In genomic region chrX:69579903-69580459, GRCm38 (mm10) we compare ENCODE assay signal across 23 mouse cellular contexts.
DNase-seq lines count a peak whose midpoint lies in the region; ATAC-seq and TF ChIP-seq lines count a peak whose summit lies in the region.
"Had no signal": no experiment of that assay in that cellular context is flagged by ENCODE, and none has a peak within 500 bp of the region (broad histone marks: within the 10 kb centered on the region; RNA-seq: fewer than 3 reads in every experiment).

No protein-coding gene starts in this region.

- 47% methylated on average over 2 of the region's 2 CpGs for WGBS in forebrain, embryonic 13.5 days
- WGBS in forebrain, embryonic 11.5 days: 77% methylated on average over 2 of the region's 2 CpGs
- WGBS in forebrain, embryonic 16.5 days: 34% methylated on average over 2 of the region's 2 CpGs
- 88% methylated on average over 2 of the region's 2 CpGs for WGBS in forebrain, embryonic 10.5 days
- WGBS in midbrain, postnatal 0 days: 74% methylated on average over 2 of the region's 2 CpGs
- 77% methylated on average over 2 of the region's 2 CpGs for WGBS in midbrain, embryonic 15.5 days

- TF ChIP-seq CTCF in midbrain, postnatal 0 days (IDR thresholded peaks at IDR 0.05): no peak

- no peak overlapping the region for H3K27ac ChIP-seq in forebrain, embryonic 13.5 days
- H3K27ac ChIP-seq in forebrain, embryonic 11.5 days (ENCODE audit: low read depth, low read length): no peak overlapping the region
- H3K27ac ChIP-seq in forebrain, embryonic 16.5 days (ENCODE audit: low read length): no peak overlapping the region
- no peak overlapping the region for H3K27ac ChIP-seq in forebrain, embryonic 10.5 days
- no peak overlapping the region for H3K27ac ChIP-seq in midbrain, postnatal 0 days (ENCODE audit: low read depth, low read length)
- H3K27ac ChIP-seq in midbrain, embryonic 15.5 days: no peak overlapping the region
- H3K27ac ChIP-seq: heart, adult 2 months; heart, embryonic 10.5 days; heart, embryonic 13.5 days; hindbrain, embryonic 15.5 days; intestine, embryonic 15.5 days had no signal

- H3K9ac ChIP-seq in forebrain, embryonic 13.5 days: no peak overlapping the region
- no peak overlapping the region for H3K9ac ChIP-seq in forebrain, embryonic 11.5 days (ENCODE audit: low read length)
- no peak overlapping the region for H3K9ac ChIP-seq in forebrain, embryonic 16.5 days (replicated peaks; ENCODE audit: low read depth, low read length)
- no peak overlapping the region for H3K9ac ChIP-seq in midbrain, postnatal 0 days (replicated peaks; ENCODE audit: low read length, poor library complexity, severe bottlenecking)
- H3K9ac ChIP-seq in midbrain, embryonic 15.5 days: no peak overlapping the region
- H3K9ac ChIP-seq: heart, embryonic 13.5 days; hindbrain, embryonic 15.5 days; intestine, embryonic 15.5 days had no signal

- no peak for DNase-seq in forebrain, embryonic 11.5 days (ENCODE audit: low spot score)
- DNase-seq in forebrain, embryonic 10.5 days (ENCODE audit: extremely low spot score, low spot score): no peak
- DNase-seq in midbrain, postnatal 0 days (ENCODE audit: low spot score): peak; percentile 1
- no peak for DNase-seq in lung, postnatal 4 days
- no peak for DNase-seq in adipocyte (ENCODE audit: low spot score)
- DNase-seq: adrenal gland, adult 2 months; adrenal gland, postnatal 14 days; cerebellum, adult 11-12 months; cerebellum, adult 8-10 months; cerebellum, postnatal 10 days; gastrocnemius, postnatal 36 days; heart, adult 2 months; heart, postnatal 14 days; heart, postnatal 4 days; kidney, adult 11 months had no signal

- peak; percentile 78 for ATAC-seq in forebrain, embryonic 13.5 days
- no peak for ATAC-seq in forebrain, embryonic 11.5 days (replicated peaks; ENCODE audit: low FRiP score)
- ATAC-seq in forebrain, embryonic 16.5 days: peak; percentile 73
- no peak for ATAC-seq in midbrain, postnatal 0 days (ENCODE audit: low FRiP score)
- ATAC-seq in midbrain, embryonic 15.5 days (replicated peaks): no peak
- ATAC-seq: intestine, embryonic 15.5 days; Patski had no signal

- no peaks in the 10 kb centered on the region for H3K27me3 ChIP-seq in forebrain, embryonic 13.5 days
- no peaks in the 10 kb centered on the region for H3K27me3 ChIP-seq in forebrain, embryonic 11.5 days (ENCODE audit: control insufficient read depth, insufficient read depth, low read length)
- H3K27me3 ChIP-seq in forebrain, embryonic 16.5 days (replicated peaks; ENCODE audit: control insufficient read depth, insufficient read depth, low read length): no peaks in the 10 kb centered on the region
- H3K27me3 ChIP-seq in forebrain, embryonic 10.5 days (ENCODE audit: poor library complexity, severe bottlenecking): no peaks in the 10 kb centered on the region
- H3K27me3 ChIP-seq in midbrain, postnatal 0 days (ENCODE audit: insufficient read depth, low read length): no peaks in the 10 kb centered on the region
- H3K27me3 ChIP-seq in midbrain, embryonic 15.5 days (replicated peaks): no peaks in the 10 kb centered on the region
- H3K27me3 ChIP-seq: heart, embryonic 13.5 days; hindbrain, embryonic 15.5 days; intestine, embryonic 15.5 days had no signal

- H3K4me2 ChIP-seq in forebrain, embryonic 13.5 days: no peak overlapping the region
- no peak overlapping the region for H3K4me2 ChIP-seq in forebrain, embryonic 11.5 days (ENCODE audit: low read depth, low read length, severe bottlenecking)
- H3K4me2 ChIP-seq in forebrain, embryonic 16.5 days (ENCODE audit: low read length): no peak overlapping the region
- H3K4me2 ChIP-seq in midbrain, postnatal 0 days (ENCODE audit: low read depth, low read length, poor library complexity, severe bottlenecking): no peak overlapping the region
- H3K4me2 ChIP-seq in midbrain, embryonic 15.5 days: no peak overlapping the region
- H3K4me2 ChIP-seq: heart, embryonic 13.5 days; hindbrain, embryonic 15.5 days; intestine, embryonic 15.5 days had no signal

- no peaks in the 10 kb centered on the region for H3K9me3 ChIP-seq in forebrain, embryonic 13.5 days (replicated peaks)
- H3K9me3 ChIP-seq in forebrain, embryonic 11.5 days (ENCODE audit: control insufficient read depth, low read length): no peaks in the 10 kb centered on the region
- no peaks in the 10 kb centered on the region for H3K9me3 ChIP-seq in forebrain, embryonic 16.5 days (ENCODE audit: control insufficient read depth, low read length)
- H3K9me3 ChIP-seq in forebrain, embryonic 10.5 days: no peaks in the 10 kb centered on the region
- no peaks in the 10 kb centered on the region for H3K9me3 ChIP-seq in midbrain, postnatal 0 days (ENCODE audit: low read length)
- H3K9me3 ChIP-seq in midbrain, embryonic 15.5 days: no peaks in the 10 kb centered on the region
- H3K9me3 ChIP-seq: heart, embryonic 10.5 days; heart, embryonic 13.5 days; hindbrain, embryonic 15.5 days; intestine, embryonic 15.5 days had no signal

- no peaks in the 10 kb centered on the region for H3K4me1 ChIP-seq in forebrain, embryonic 13.5 days
- H3K4me1 ChIP-seq in forebrain, embryonic 11.5 days (replicated peaks; ENCODE audit: control insufficient read depth, insufficient read depth, low read length): no peaks in the 10 kb centered on the region
- H3K4me1 ChIP-seq in forebrain, embryonic 16.5 days (replicated peaks; ENCODE audit: control insufficient read depth, insufficient read depth, low read length): no peaks in the 10 kb centered on the region
- no peaks in the 10 kb centered on the region for H3K4me1 ChIP-seq in forebrain, embryonic 10.5 days
- H3K4me1 ChIP-seq in midbrain, postnatal 0 days (ENCODE audit: insufficient read depth, low read length): no peaks in the 10 kb centered on the region
- H3K4me1 ChIP-seq in midbrain, embryonic 15.5 days: no peaks in the 10 kb centered on the region
- H3K4me1 ChIP-seq: heart, embryonic 10.5 days; heart, embryonic 13.5 days; hindbrain, embryonic 15.5 days; intestine, embryonic 15.5 days had no signal

- no peak overlapping the region for H3K4me3 ChIP-seq in forebrain, embryonic 13.5 days
- no peak overlapping the region for H3K4me3 ChIP-seq in forebrain, embryonic 11.5 days (ENCODE audit: low read depth, low read length)
- no peak overlapping the region for H3K4me3 ChIP-seq in forebrain, embryonic 16.5 days (replicated peaks; ENCODE audit: low read length)
- H3K4me3 ChIP-seq in forebrain, embryonic 10.5 days: no peak overlapping the region
- no peak overlapping the region for H3K4me3 ChIP-seq in midbrain, postnatal 0 days (ENCODE audit: low read depth, low read length)
- H3K4me3 ChIP-seq in midbrain, embryonic 15.5 days: no peak overlapping the region
- H3K4me3 ChIP-seq: heart, adult 2 months; heart, embryonic 10.5 days; heart, embryonic 13.5 days; hindbrain, embryonic 15.5 days; intestine, embryonic 15.5 days had no signal

- no peaks in the 10 kb centered on the region for H3K36me3 ChIP-seq in forebrain, embryonic 13.5 days (ENCODE audit: poor library complexity, severe bottlenecking)
- H3K36me3 ChIP-seq in forebrain, embryonic 11.5 days (ENCODE audit: control insufficient read depth, insufficient read depth, low read length): no peaks in the 10 kb centered on the region
- no peaks in the 10 kb centered on the region for H3K36me3 ChIP-seq in forebrain, embryonic 16.5 days (ENCODE audit: control insufficient read depth, insufficient read depth)
- no peaks in the 10 kb centered on the region for H3K36me3 ChIP-seq in forebrain, embryonic 10.5 days (replicated peaks)
- no peaks in the 10 kb centered on the region for H3K36me3 ChIP-seq in midbrain, postnatal 0 days (ENCODE audit: insufficient read depth, low read length)
- H3K36me3 ChIP-seq in midbrain, embryonic 15.5 days (replicated peaks): no peaks in the 10 kb centered on the region
- H3K36me3 ChIP-seq: heart, embryonic 10.5 days; heart, embryonic 13.5 days; hindbrain, embryonic 15.5 days; intestine, embryonic 15.5 days had no signal

Comparison
In these comparisons a context has a peak if more than half of its experiments do, and no peak if none do; other contexts are left out.
1. ATAC-seq: peak in forebrain, embryonic 13.5 days (single experiment) and forebrain, embryonic 16.5 days (single experiment); none in forebrain, embryonic 11.5 days (single experiment), midbrain, postnatal 0 days (single experiment) and midbrain, embryonic 15.5 days (single experiment).